Mouse (Mus musculus): ENCODE results near the gene Prss57. TPM values are rescaled to one million over a fixed set of nuclear protein-coding genes. Genes with fewer than 3 reads are reported as not detected.

The Prss57 gene
- polyA plus RNA-seq, 1 experiment from 2014 or later, result not detected

DNA sequence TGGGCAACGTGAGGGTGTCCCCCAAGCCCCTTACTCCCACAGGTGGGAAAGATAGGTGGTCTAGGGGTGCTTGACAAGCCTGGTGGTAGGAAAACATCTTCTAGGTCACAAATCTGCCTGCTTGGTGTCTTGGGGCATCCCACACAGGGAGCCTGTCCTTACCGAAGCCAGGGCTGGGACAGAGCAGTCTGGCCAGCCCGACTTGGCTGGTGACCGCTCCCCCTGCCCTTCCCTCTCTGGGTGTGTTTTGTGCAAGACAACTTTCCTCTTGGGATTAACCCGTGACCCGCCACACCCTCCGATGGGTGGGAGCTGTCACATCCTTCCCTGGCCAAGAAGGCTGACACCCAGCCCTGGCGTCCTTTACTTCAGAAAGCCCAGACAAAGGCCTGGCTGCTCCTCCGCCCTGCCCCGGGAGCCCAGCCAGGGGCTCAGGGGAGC is 3.8 kb upstream of the Prss57 start:
- 13% methylated on average over 10 of the region's 10 CpGs for WGBS

DNA sequence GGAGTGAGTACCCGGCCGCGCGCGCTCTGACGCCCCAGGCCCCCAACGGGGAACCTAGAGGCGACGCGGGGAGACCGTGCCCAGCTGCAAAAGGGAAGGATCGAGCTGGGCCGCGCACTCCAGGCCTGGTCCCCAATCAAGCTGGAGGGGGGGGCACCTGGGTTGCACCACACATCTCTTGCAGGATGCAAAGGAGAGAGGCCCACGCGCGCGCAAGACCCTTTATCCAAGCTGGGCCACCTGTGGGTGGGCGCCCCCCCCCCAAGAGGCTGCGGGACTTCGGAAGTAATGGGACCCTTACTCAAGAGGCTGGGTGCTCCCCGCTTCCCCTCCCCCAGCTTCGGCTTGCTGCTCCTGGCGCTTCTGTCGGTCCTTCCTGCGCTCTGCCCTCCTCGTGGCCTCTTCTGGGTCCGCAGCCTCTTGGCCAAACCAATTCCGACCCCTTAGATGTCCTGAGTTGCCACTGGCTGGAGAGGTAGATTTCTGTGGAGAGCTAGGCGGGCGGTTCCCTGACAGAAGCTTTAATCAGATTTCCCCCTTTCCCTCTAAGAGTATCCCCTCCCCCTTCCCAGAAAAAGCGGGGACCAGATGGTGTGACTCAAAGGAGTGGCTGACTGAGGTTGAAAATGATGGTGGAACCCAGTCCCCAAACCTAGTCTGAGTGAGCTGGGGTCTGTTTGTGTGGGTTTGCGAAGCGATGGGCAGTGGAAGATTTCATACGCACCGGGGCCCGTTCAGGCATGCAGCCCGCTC is 3.2 kb upstream of the Prss57 start:
- Histone ChIP-seq H3K4me1 (ENCODE audit: control insufficient read depth, insufficient read depth, low read length) (peaks cover 18% of the 10 kb centered on the region), H3K9ac (replicated peaks; ENCODE audit: low read depth, low read length) (peak overlapping the region; percentile 90), H3K9me3 (ENCODE audit: control insufficient read depth, low read depth, low read length) (no peaks in the 10 kb centered on the region), H3K27me3 (ENCODE audit: control insufficient read depth, insufficient read depth, low read length) (no peaks in the 10 kb centered on the region), H3K4me2 (replicated peaks; ENCODE audit: low read depth, low read length) (peak overlapping the region; percentile 88), H3K4me3 (ENCODE audit: low read depth, low read length) (peak overlapping the region; percentile 92), H3K36me3 (ENCODE audit: control insufficient read depth, insufficient read depth, low read length) (no peaks in the 10 kb centered on the region), H3K27ac (ENCODE audit: low read length) (peak overlapping the region; percentile 85)
- WGBS, result 2% methylated on average over 38 of the region's 38 CpGs
- ATAC-seq (ENCODE audit: insufficient number of reproducible peaks, insufficient read depth, low FRiP score, low read depth), result no peak

More for the DNA sequence above, 3.8 kb upstream of the Prss57 start:
- Histone ChIP-seq H3K4me1 (ENCODE audit: control insufficient read depth, insufficient read depth, low read length) (peaks cover 18% of the 10 kb centered on the region), H3K4me3 (ENCODE audit: low read depth, low read length) (peak overlapping the region; percentile 92), H3K27me3 (ENCODE audit: control insufficient read depth, insufficient read depth, low read length) (no peaks in the 10 kb centered on the region), H3K36me3 (ENCODE audit: control insufficient read depth, insufficient read depth, low read length) (no peaks in the 10 kb centered on the region), H3K9me3 (ENCODE audit: control insufficient read depth, low read depth, low read length) (no peaks in the 10 kb centered on the region), H3K27ac (ENCODE audit: low read length) (peak overlapping the region; percentile 85), H3K9ac (replicated peaks; ENCODE audit: low read depth, low read length) (peak overlapping the region; percentile 90; the same call in 1 of the 2 replicates), H3K4me2 (replicated peaks; ENCODE audit: low read depth, low read length) (peak overlapping the region; percentile 88)
- peak; percentile 39; the same call in 1 of the 2 replicates for ATAC-seq (ENCODE audit: insufficient number of reproducible peaks, insufficient read depth, low FRiP score, low read depth)

DNA sequence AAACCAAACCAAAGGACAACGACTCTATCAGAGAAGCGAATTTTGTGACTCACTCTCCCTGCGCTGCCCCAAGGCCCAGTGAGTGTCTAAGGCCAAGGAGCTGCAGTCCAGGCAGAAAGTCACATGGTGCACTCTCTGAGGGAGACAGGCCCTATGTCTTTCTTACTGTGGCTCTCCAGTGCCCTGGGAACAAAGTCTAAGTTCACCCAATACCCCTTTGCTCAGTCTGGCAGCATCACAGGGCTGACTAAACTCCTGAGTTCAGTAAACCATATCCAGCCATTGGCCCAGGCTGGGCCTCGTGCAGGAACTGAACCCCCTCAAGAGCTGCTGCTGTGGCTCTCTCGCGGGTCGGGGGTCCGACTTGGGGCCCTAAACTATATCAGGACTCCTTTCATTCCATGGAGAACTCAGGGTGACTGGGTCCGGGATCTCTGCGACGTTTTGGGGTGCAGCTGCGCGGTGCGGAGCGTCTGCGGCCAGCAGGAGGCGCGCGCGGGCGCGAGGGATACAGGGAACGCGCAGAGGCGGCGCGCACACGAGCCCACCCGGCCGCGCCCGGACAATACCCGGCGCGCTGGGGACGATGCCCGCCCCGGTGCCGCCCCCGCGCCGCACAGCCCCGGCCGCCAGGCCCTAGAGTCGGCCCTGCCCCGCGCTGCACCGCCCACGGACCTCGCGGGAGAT is 2.4 kb upstream of the Prss57 start, which contains the start of gene Palm:
Palm (plus strand) TSS at position 522 of the 687 bp plus-strand sequence.
- H3K36me3 ChIP-seq (ENCODE audit: control insufficient read depth, insufficient read depth, low read length), result no peaks in the 10 kb centered on the region
- H3K27ac ChIP-seq (ENCODE audit: low read length), result peak within 1 kb of the TSS; percentile 85
- peak within 1 kb of the TSS; percentile 90 for H3K9ac ChIP-seq (replicated peaks; ENCODE audit: low read depth, low read length)
- peaks cover 18% of the 10 kb centered on the region for H3K4me1 ChIP-seq (ENCODE audit: control insufficient read depth, insufficient read depth, low read length)
- peak within 1 kb of the TSS; percentile 92 for H3K4me3 ChIP-seq (ENCODE audit: low read depth, low read length)
- ATAC-seq (ENCODE audit: insufficient number of reproducible peaks, insufficient read depth, low FRiP score, low read depth), result peak; percentile 72
- no peaks in the 10 kb centered on the region for H3K9me3 ChIP-seq (ENCODE audit: control insufficient read depth, low read depth, low read length)
- WGBS, result 5% methylated on average over 51 of the region's 51 CpGs
- H3K27me3 ChIP-seq (ENCODE audit: control insufficient read depth, insufficient read depth, low read length), result no peaks in the 10 kb centered on the region
- H3K4me2 ChIP-seq (replicated peaks; ENCODE audit: low read depth, low read length), result peak within 1 kb of the TSS; percentile 88

DNA sequence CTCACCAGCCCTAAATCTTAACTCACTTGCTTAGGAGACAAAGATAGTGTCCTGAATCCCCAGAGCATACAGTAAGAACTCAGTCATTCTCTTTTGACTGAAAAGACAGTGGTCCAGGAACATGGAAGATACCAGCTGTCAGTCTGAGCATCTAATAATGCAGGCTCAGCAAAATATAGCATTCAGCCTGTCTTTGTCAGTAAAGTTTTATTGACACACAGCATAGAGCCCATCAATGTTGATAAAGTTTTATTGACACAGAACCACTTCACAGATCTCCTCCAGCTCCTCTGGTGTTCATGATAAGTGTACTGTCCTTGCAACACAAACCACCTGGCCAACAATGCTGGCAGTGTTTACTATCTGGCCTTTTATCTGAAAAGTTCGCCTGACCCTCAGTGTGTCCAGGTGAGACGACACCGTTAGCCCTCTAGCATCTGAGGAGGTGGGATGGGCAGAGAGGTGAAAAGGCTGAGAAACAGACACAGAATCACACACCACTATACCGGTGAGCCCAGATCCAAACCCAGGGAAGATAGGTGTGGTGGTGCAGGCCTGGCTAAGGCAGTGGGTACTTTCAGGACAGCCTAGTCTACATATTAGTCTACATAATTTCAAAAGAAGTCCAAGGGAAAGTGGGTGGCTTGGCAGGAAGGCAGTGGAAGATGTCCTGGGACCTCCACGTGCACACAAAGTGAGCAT is 1.7 kb upstream of the Prss57 start:
- H3K4me3 ChIP-seq (ENCODE audit: low read depth, low read length), result no peak overlapping the region
- no peaks in the 10 kb centered on the region for H3K27me3 ChIP-seq (ENCODE audit: control insufficient read depth, insufficient read depth, low read length)
- ATAC-seq (ENCODE audit: insufficient number of reproducible peaks, insufficient read depth, low FRiP score, low read depth), result no peak
- H3K4me2 ChIP-seq (replicated peaks; ENCODE audit: low read depth, low read length), result no peak overlapping the region
- 69% methylated on average over 5 of the region's 5 CpGs for WGBS
- no peaks in the 10 kb centered on the region for H3K36me3 ChIP-seq (ENCODE audit: control insufficient read depth, insufficient read depth, low read length)
- H3K9me3 ChIP-seq (ENCODE audit: control insufficient read depth, low read depth, low read length), result no peaks in the 10 kb centered on the region
- no peak overlapping the region for H3K27ac ChIP-seq (ENCODE audit: low read length)
- no peak overlapping the region for H3K9ac ChIP-seq (replicated peaks; ENCODE audit: low read depth, low read length)
- peaks cover 18% of the 10 kb centered on the region for H3K4me1 ChIP-seq (ENCODE audit: control insufficient read depth, insufficient read depth, low read length)

DNA sequence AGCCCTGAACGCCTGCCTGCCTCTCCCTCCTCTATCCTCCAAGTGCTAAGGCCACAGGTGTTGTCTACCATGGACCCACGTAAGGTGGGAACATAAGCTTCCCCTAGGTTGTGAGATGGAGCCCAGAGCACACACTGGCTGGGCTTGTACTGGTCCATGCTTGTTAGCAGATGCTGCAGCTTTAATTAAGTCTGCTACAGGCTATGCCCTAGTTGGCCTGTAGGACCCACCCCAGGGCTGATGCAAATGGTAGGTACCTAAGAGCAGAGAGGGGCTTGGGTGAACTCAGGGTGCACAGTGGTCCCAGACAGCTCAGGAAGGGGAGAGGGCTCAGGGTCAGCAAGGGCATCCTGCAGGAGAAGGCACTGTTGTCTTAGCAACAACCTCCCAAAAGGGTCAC is 1.2 kb downstream of the Prss57 start:
- Histone ChIP-seq H3K4me2 (replicated peaks; ENCODE audit: low read depth, low read length) (no peak overlapping the region), H3K4me1 (ENCODE audit: control insufficient read depth, insufficient read depth, low read length) (peaks cover 8% of the 10 kb centered on the region), H3K27ac (ENCODE audit: low read length) (no peak overlapping the region), H3K4me3 (ENCODE audit: low read depth, low read length) (no peak overlapping the region), H3K9ac (replicated peaks; ENCODE audit: low read depth, low read length) (no peak overlapping the region), H3K36me3 (ENCODE audit: control insufficient read depth, insufficient read depth, low read length) (no peaks in the 10 kb centered on the region), H3K9me3 (ENCODE audit: control insufficient read depth, low read depth, low read length) (no peaks in the 10 kb centered on the region), H3K27me3 (ENCODE audit: control insufficient read depth, insufficient read depth, low read length) (no peaks in the 10 kb centered on the region)
- WGBS, result 52% methylated on average over 2 of the region's 2 CpGs
- no peak for ATAC-seq (ENCODE audit: insufficient number of reproducible peaks, insufficient read depth, low FRiP score, low read depth)

DNA sequence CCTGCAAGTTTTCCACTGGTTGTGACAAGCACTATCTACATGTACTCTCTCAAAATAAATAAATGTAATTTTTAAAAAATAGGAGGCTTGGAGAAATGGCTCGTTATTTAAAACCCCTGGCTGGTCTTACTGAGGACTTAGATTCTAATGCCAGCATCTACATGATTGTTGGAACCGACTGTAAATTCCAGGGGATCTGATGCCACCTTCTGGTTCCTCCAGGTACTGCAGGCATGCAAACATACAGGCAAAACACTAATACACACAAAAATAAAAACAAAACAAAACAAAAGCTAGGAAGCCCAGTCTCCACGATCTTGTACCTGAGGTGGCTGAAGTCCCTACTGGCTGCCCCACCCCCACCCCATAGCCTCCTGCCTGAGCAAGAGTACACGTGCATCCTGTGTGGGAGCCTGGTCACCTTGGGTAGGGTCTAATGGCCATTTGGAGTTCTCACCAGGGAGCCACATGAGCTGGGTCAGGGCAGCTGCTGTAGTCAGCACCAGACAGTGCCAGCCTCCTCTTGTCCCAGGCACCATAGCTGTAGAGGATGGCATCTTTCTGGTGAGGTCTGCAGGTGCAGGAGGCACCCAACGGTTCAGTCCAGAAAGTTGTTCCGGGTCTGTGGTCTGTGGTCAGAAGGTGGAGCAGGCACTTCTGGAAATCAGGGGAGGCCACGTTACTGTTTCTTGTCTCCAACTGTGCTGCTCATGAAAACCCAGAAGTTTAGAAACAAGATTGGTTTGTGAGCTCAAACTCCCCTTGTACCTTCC is 2.2 kb downstream of the Prss57 start:
- 37% methylated on average over 7 of the region's 7 CpGs for WGBS
- Histone ChIP-seq H3K27me3 (ENCODE audit: control insufficient read depth, insufficient read depth, low read length) (no peaks in the 10 kb centered on the region), H3K9ac (replicated peaks; ENCODE audit: low read depth, low read length) (no peak overlapping the region), H3K4me2 (replicated peaks; ENCODE audit: low read depth, low read length) (no peak overlapping the region), H3K4me1 (ENCODE audit: control insufficient read depth, insufficient read depth, low read length) (0 out of 2 replicates have a peak, but pooled peaks cover 2% of the 10 kb centered on the region), H3K9me3 (ENCODE audit: control insufficient read depth, low read depth, low read length) (no peaks in the 10 kb centered on the region), H3K27ac (ENCODE audit: low read length) (no peak overlapping the region), H3K4me3 (ENCODE audit: low read depth, low read length) (no peak overlapping the region), H3K36me3 (ENCODE audit: control insufficient read depth, insufficient read depth, low read length) (no peaks in the 10 kb centered on the region)
- no peak for ATAC-seq (ENCODE audit: insufficient number of reproducible peaks, insufficient read depth, low FRiP score, low read depth)

DNA sequence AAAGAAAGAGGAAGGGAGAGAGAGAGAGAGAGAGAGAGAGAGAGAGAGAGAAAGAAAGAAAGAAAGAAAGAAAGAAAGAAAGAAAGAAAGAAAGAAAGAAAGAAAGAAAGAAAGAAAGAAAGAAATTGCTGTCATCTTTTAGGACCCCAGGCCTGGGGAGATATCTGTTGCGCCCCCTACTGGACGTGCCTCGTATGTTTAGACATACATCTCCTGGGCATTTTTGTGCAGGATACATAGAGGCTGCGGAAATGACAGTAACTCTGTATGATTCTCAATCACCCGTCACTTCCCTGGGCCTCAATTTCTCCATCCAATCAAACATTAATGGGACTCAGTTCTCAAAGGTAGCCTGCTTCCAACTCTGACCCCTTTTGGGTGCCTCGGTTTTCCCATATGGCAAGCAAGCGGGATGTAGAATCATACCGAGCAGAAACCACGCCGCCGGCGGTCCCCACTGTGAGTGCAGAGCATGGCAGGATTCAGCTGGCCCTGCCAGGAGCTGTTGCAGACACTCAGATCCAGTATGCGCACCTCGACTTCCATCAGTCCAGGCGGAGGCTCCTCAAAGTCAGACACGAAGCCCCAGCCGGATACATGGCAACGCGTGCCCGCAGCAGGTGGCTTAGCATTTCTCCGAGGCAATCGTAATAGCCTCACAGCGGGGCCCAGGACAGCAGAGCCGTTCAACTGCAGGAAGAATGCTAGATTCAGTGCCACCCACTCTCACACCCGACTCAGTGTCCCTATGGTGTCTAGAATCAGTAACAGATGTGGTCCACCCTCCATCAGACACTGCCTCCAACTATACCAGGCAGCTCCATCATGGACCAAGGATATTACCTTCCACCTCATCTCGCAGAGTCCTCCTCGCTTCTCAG is 6.6 kb downstream of the Prss57 start:
- no peak overlapping the region for H3K4me3 ChIP-seq (ENCODE audit: low read depth, low read length)
- H3K27ac ChIP-seq (ENCODE audit: low read length), result no peak overlapping the region
- no peak for ATAC-seq (ENCODE audit: insufficient number of reproducible peaks, insufficient read depth, low FRiP score, low read depth)
- no peak overlapping the region for H3K9ac ChIP-seq (replicated peaks; ENCODE audit: low read depth, low read length)
- 46% methylated on average over 27 of the region's 27 CpGs for WGBS
- H3K4me1 ChIP-seq (ENCODE audit: control insufficient read depth, insufficient read depth, low read length), result peaks cover 11% of the 10 kb centered on the region
- no peaks in the 10 kb centered on the region for H3K27me3 ChIP-seq (ENCODE audit: control insufficient read depth, insufficient read depth, low read length)
- H3K4me2 ChIP-seq (replicated peaks; ENCODE audit: low read depth, low read length), result no peak overlapping the region
- H3K9me3 ChIP-seq (ENCODE audit: control insufficient read depth, low read depth, low read length), result no peaks in the 10 kb centered on the region
- no peaks in the 10 kb centered on the region for H3K36me3 ChIP-seq (ENCODE audit: control insufficient read depth, insufficient read depth, low read length)
